In genomic region chr4:102567676-102568254, GRCm38 (mm10) we compare ENCODE assay signal across 9 mouse cellular contexts.
DNase-seq lines count a peak whose midpoint lies in the region; ATAC-seq and TF ChIP-seq lines count a peak whose summit lies in the region.
"Had no signal": no experiment of that assay in that cellular context is flagged by ENCODE, and none has a peak within 500 bp of the region (broad histone marks: within the 10 kb centered on the region; RNA-seq: fewer than 3 reads in every experiment).

No protein-coding gene starts in this region.

- no peak overlapping the region for H3K4me3 ChIP-seq in embryonic facial prominence, embryonic 12.5 days
- no peak overlapping the region for H3K4me3 ChIP-seq in embryonic facial prominence, embryonic 10.5 days
- peak overlapping the region; percentile 1; the same call in 1 of the 2 replicates for H3K4me3 ChIP-seq in spleen, adult 2 months (ENCODE audit: extremely low read depth, insufficient read depth, insufficient read length)
- H3K4me3 ChIP-seq in midbrain, embryonic 16.5 days (ENCODE audit: low read depth, low read length), result no peak overlapping the region
- H3K4me3 ChIP-seq: forebrain, embryonic 12.5 days had no signal

- no peak for TF ChIP-seq CTCF in spleen, adult 2 months (IDR thresholded peaks at IDR 0.05; ENCODE audit: extremely low read depth, insufficient read depth, insufficient read length, insufficient replicate concordance)

- H3K4me2 ChIP-seq in embryonic facial prominence, embryonic 12.5 days (replicated peaks), result no peak overlapping the region
- no peak overlapping the region for H3K4me2 ChIP-seq in midbrain, embryonic 16.5 days (ENCODE audit: low read length)
- H3K4me2 ChIP-seq: forebrain, embryonic 12.5 days had no signal

- H3K4me1 ChIP-seq in embryonic facial prominence, embryonic 12.5 days, result peaks cover 35% of the 10 kb centered on the region
- H3K4me1 ChIP-seq in embryonic facial prominence, embryonic 10.5 days, result peaks cover 66% of the 10 kb centered on the region
- H3K4me1 ChIP-seq in spleen, adult 2 months (ENCODE audit: control insufficient read depth, insufficient read depth, insufficient read length), result peaks cover 13% of the 10 kb centered on the region
- H3K4me1 ChIP-seq in midbrain, embryonic 16.5 days (ENCODE audit: control insufficient read depth, insufficient read depth, low read length), result peaks cover 26% of the 10 kb centered on the region

- H3K9me3 ChIP-seq in embryonic facial prominence, embryonic 12.5 days, result no peaks in the 10 kb centered on the region
- H3K9me3 ChIP-seq in embryonic facial prominence, embryonic 10.5 days, result no peaks in the 10 kb centered on the region
- no peaks in the 10 kb centered on the region for H3K9me3 ChIP-seq in midbrain, embryonic 16.5 days (replicated peaks; ENCODE audit: control insufficient read depth, low read length, poor library complexity, severe bottlenecking)
- H3K9me3 ChIP-seq: forebrain, embryonic 12.5 days had no signal

- H3K27ac ChIP-seq in embryonic facial prominence, embryonic 12.5 days, result peak overlapping the region; percentile 76
- H3K27ac ChIP-seq in embryonic facial prominence, embryonic 10.5 days (replicated peaks), result no peak overlapping the region
- H3K27ac ChIP-seq in spleen, adult 2 months (ENCODE audit: insufficient read depth, low read length), result peak overlapping the region; percentile 74
- H3K27ac ChIP-seq in midbrain, embryonic 16.5 days (ENCODE audit: low read length), result no peak overlapping the region
- H3K27ac ChIP-seq: forebrain, embryonic 12.5 days had no signal

- WGBS in embryonic facial prominence, embryonic 12.5 days, result 19% methylated on average over 4 of the region's 4 CpGs
- WGBS in embryonic facial prominence, embryonic 10.5 days, result 16% methylated on average over 4 of the region's 4 CpGs
- 13% methylated on average over 4 of the region's 4 CpGs for WGBS in spleen, adult 2 months
- 22% methylated on average over 4 of the region's 4 CpGs for WGBS in midbrain, embryonic 16.5 days

- H3K9ac ChIP-seq in embryonic facial prominence, embryonic 12.5 days, result no peak overlapping the region
- no peak overlapping the region for H3K9ac ChIP-seq in midbrain, embryonic 16.5 days (ENCODE audit: low read depth, low read length)
- H3K9ac ChIP-seq: forebrain, embryonic 12.5 days had no signal

- intact Hi-C loops in left cerebral cortex, postnatal 14 days (cut with DNase I), result no loop called here

- ATAC-seq in embryonic facial prominence, embryonic 12.5 days (ENCODE audit: insufficient number of reproducible peaks, insufficient read depth, low FRiP score, low TSS enrichment), result no peak
- peak; percentile 24 for ATAC-seq in megakaryocyte-erythroid progenitor cell, adult 5-6 weeks (replicated peaks; ENCODE audit: low FRiP score, low TSS enrichment, poor library complexity, severe bottlenecking)
- no peak for ATAC-seq in midbrain, embryonic 16.5 days

- H3K27me3 ChIP-seq in embryonic facial prominence, embryonic 12.5 days, result no peaks in the 10 kb centered on the region
- peaks cover 17% of the 10 kb centered on the region for H3K27me3 ChIP-seq in embryonic facial prominence, embryonic 10.5 days (replicated peaks; ENCODE audit: low read depth, poor library complexity, severe bottlenecking)
- no peaks in the 10 kb centered on the region for H3K27me3 ChIP-seq in spleen, adult 2 months (ENCODE audit: control insufficient read depth, insufficient read depth, low read length)
- no peaks in the 10 kb centered on the region; the same call in 1 of the 2 replicates for H3K27me3 ChIP-seq in midbrain, embryonic 16.5 days (ENCODE audit: control insufficient read depth, insufficient read depth, low read depth, low read length)

- no peak for DNase-seq in embryonic facial prominence, embryonic 10.5 days (ENCODE audit: low spot score)
- DNase-seq in spleen, adult 2 months (ENCODE audit: low read depth in 1 of 2, low spot score in 2 of 2), result no peak
- no peak for DNase-seq in spleen, postnatal 4 days (ENCODE audit: low spot score in 2 of 2)
- peak; percentile 40 for DNase-seq in induced T-regulatory cell, adult 2 months (ENCODE audit: low read depth)
- no peak for DNase-seq in left cerebral cortex, postnatal 14 days (ENCODE audit: low spot score in 2 of 2)

- no peak for TF ChIP-seq POLR2A in spleen, adult 2 months (IDR thresholded peaks at IDR 0.05; ENCODE audit: low read depth, low read length)

- H3K36me3 ChIP-seq in embryonic facial prominence, embryonic 12.5 days, result no peaks in the 10 kb centered on the region
- no peaks in the 10 kb centered on the region for H3K36me3 ChIP-seq in embryonic facial prominence, embryonic 10.5 days (replicated peaks)
- no peaks in the 10 kb centered on the region for H3K36me3 ChIP-seq in spleen, adult 2 months (ENCODE audit: control insufficient read depth, insufficient read depth, low read length)
- H3K36me3 ChIP-seq in midbrain, embryonic 16.5 days (ENCODE audit: control insufficient read depth, insufficient read depth, low read length), result no peaks in the 10 kb centered on the region
- H3K36me3 ChIP-seq: forebrain, embryonic 12.5 days had no signal

Comparison
In these comparisons a context has a peak if more than half of its experiments do, and no peak if none do; other contexts are left out.
1. H3K27ac ChIP-seq: peak in embryonic facial prominence, embryonic 12.5 days (single experiment) and spleen, adult 2 months (single experiment); none in embryonic facial prominence, embryonic 10.5 days (single experiment) and midbrain, embryonic 16.5 days (single experiment).